Mouse (Mus musculus): Measurements from ENCODE around the gene Olfr630.

DNA sequence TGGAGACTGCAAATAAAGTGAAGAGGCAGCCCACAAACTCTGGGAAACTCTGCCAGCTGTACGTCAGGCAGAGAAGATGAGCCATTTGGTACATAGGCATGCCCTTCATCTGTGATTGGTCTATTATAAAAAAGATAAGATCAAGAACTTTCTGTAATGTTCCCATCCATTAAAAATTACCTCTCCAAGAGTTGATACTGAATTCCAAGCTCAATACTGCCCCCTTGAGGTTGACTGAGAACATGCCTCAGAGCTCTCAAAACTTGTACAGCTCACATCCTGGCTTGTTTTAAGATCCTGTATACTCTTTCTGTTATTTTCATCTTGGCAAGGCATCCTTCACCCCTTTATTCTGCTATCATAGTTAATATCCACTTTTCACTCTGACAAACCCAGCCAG is 49.7 kb upstream of the Olfr630 start:
- TF ChIP-seq CTCF (IDR thresholded peaks at IDR 0.05; ENCODE audit: extremely low read depth, insufficient read length, insufficient replicate concordance, low read depth, low read length) (no peak), POLR2A (IDR thresholded peaks at IDR 0.05; ENCODE audit: low read depth, low read length) (no peak)

Measured in small intestine, adult 2 months (tissue).